ENCODE assay signal across 12 mouse cellular contexts in genomic region chr12:99550629-99551028, GRCm38 (mm10). TPM values are rescaled to one million over a fixed set of nuclear protein-coding genes. Genes with fewer than 3 reads are reported as not detected.
DNase-seq lines count a peak whose midpoint lies in the region; ATAC-seq and TF ChIP-seq lines count a peak whose summit lies in the region.
"Had no signal": no experiment of that assay in that cellular context is flagged by ENCODE, and none has a peak within 500 bp of the region (broad histone marks: within the 10 kb centered on the region; RNA-seq: fewer than 3 reads in every experiment).

No protein-coding gene starts in this region.

- WGBS in liver, postnatal 0 days (ENCODE audit: insufficient replicate concordance), result 54% methylated on average over 8 of the region's 8 CpGs
- WGBS in liver, embryonic 11.5 days, result 53% methylated on average over 8 of the region's 8 CpGs

- H3K9me3 ChIP-seq in liver, postnatal 0 days (ENCODE audit: low read length), result no peaks in the 10 kb centered on the region
- no peaks in the 10 kb centered on the region for H3K9me3 ChIP-seq in liver, embryonic 11.5 days (ENCODE audit: control insufficient read depth, low read length)

- no peak overlapping the region for H3K9ac ChIP-seq in liver, postnatal 0 days (replicated peaks)
- H3K9ac ChIP-seq in liver, embryonic 11.5 days (ENCODE audit: low read depth, low read length), result no peak overlapping the region

- H3K27ac ChIP-seq in liver, postnatal 0 days (ENCODE audit: low read depth), result no peak overlapping the region
- H3K27ac ChIP-seq in liver, embryonic 11.5 days (ENCODE audit: low read depth, low read length), result no peak overlapping the region

- CTCF ChIA-PET in Patski (lab: Charles Lee), result no interaction called here

- ATAC-seq in liver, postnatal 0 days, result no peak
- no peak for ATAC-seq in liver, embryonic 11.5 days (replicated peaks; ENCODE audit: low FRiP score)
- ATAC-seq in Patski, result no peak
- peak; percentile 58; the same call in 1 of the 2 replicates for ATAC-seq in neutrophil, adult 5-6 weeks (ENCODE audit: extremely low read depth, insufficient number of reproducible peaks, low FRiP score, poor library complexity, severe bottlenecking)
- ATAC-seq: forebrain, embryonic 14.5 days; intestine, embryonic 16.5 days had no signal

- peak; percentile 27 for DNase-seq in adrenal gland, postnatal 14 days
- DNase-seq in adrenal gland, adult 18-20 months (ENCODE audit: low spot score in 2 of 2), result no peak
- peak; percentile 42 for DNase-seq in liver, postnatal 0 days
- DNase-seq in liver, embryonic 11.5 days (ENCODE audit: low spot score), result no peak
- no peak for DNase-seq in Patski (ENCODE audit: low read depth, low spot score)
- DNase-seq in left cerebral cortex, postnatal 36 days (ENCODE audit: low spot score in 2 of 2), result no peak
- DNase-seq in cerebellum, adult 8-10 months, result no peak
- DNase-seq: adrenal gland, adult 8-10 months; embryo, embryonic 11 days had no signal

- intact Hi-C loops in left cerebral cortex, postnatal 36 days (cut with DNase I), result no loop called here

- in situ Hi-C loops in Patski (cut with MboI; ENCODE audit: low pct_unique_long_range_greater_than_20kb), result no loop called here

- peaks cover 1% of the 10 kb centered on the region for H3K4me1 ChIP-seq in liver, postnatal 0 days (ENCODE audit: insufficient read depth)
- no peaks in the 10 kb centered on the region for H3K4me1 ChIP-seq in liver, embryonic 11.5 days (replicated peaks; ENCODE audit: control insufficient read depth, insufficient read depth, low read length)

- no peaks in the 10 kb centered on the region for H3K27me3 ChIP-seq in liver, postnatal 0 days (ENCODE audit: insufficient read depth, low read length)
- H3K27me3 ChIP-seq in liver, embryonic 11.5 days (replicated peaks; ENCODE audit: control insufficient read depth, insufficient read depth, low read length), result no peaks in the 10 kb centered on the region
- no peaks in the 10 kb centered on the region for H3K27me3 ChIP-seq in Patski

- peak; percentile 57 for TF ChIP-seq CTCF in liver, postnatal 0 days (IDR thresholded peaks at IDR 0.05; ENCODE audit: low read depth)
- peak; percentile 32 for TF ChIP-seq CTCF in Patski (IDR thresholded peaks at IDR 0.05)

- no peak overlapping the region for H3K4me3 ChIP-seq in liver, postnatal 0 days (ENCODE audit: low read depth, low read length)
- no peak overlapping the region for H3K4me3 ChIP-seq in liver, embryonic 11.5 days (ENCODE audit: low read depth, low read length)

- H3K36me3 ChIP-seq in liver, postnatal 0 days (replicated peaks; ENCODE audit: insufficient read depth, low read length), result no peaks in the 10 kb centered on the region
- 0 out of 2 replicates have a peak, but pooled peaks cover 2% of the 10 kb centered on the region for H3K36me3 ChIP-seq in liver, embryonic 11.5 days (ENCODE audit: control insufficient read depth, insufficient read depth, low read length)

- no peak for TF ChIP-seq EP300 in liver, postnatal 0 days (IDR thresholded peaks at IDR 0.05; ENCODE audit: low read depth)

- H3K4me2 ChIP-seq in liver, postnatal 0 days (ENCODE audit: low read depth, low read length), result no peak overlapping the region
- H3K4me2 ChIP-seq in liver, embryonic 11.5 days, result no peak overlapping the region

- POLR2A ChIA-PET in Patski (lab: Charles Lee), result no interaction called here

RNA-seq across cellular contexts. Expression of gene Foxn3, which starts 12.8 kb away (rescaled TPM):
- total RNA-seq in adrenal gland, postnatal 14 days (2021), result 68.9 and 85.7 TPM in 2 replicates
- 10 to 100 TPM; 41.4 to 49.2 TPM for total RNA-seq in adrenal gland, adult 18-20 months (2021)
- polyA plus RNA-seq in liver, postnatal 0 days (2015; fragmentation: Nextera tagmentation; extraction: Ambion mirVana), result 28.7 and 31.2 TPM in 2 replicates
- polyA plus RNA-seq in liver, embryonic 11.5 days (2014; fragmentation: Nextera tagmentation; extraction: Ambion mirVana), result 50.2 and 52.7 TPM in 2 replicates
- polyA plus RNA-seq in Patski (2021), result 15.7 TPM
- total RNA-seq in neutrophil, adult 5-6 weeks (2017), result 84.3 and 92.8 TPM in 2 replicates
- 10 to 100 TPM; 49.9 to 51.2 TPM for total RNA-seq in left cerebral cortex, postnatal 36 days (2021)

Comparison
In these comparisons a context has a peak if more than half of its experiments do, and no peak if none do; other contexts are left out.
1. DNase-seq: peak in adrenal gland, postnatal 14 days (single experiment) and liver, postnatal 0 days (single experiment); none in adrenal gland, adult 18-20 months (0 of 2), liver, embryonic 11.5 days (single experiment), Patski (single experiment), left cerebral cortex, postnatal 36 days (0 of 2) and cerebellum, adult 8-10 months (single experiment).